Mouse (Mus musculus) thymus, adult 2 months (tissue): ENCODE results near the gene Trim32.

Experiments
- CTCF ChIP-seq: fragments of 200-500 bp; IDR thresholded peaks from 2 replicates; pipeline ENCODE4 v1.5.1; 2012; ENCODE audit warnings: mild to moderate bottlenecking, control low read depth, low read length, moderate library complexity, borderline replicate concordance; ENCODE audit not compliant: control insufficient read depth, poor library complexity, insufficient read depth; ENCODE audit errors: extremely low read depth
- POLR2A ChIP-seq: fragments of 200-500 bp; IDR thresholded peaks from 2 replicates; pipeline ENCODE4 v1.6.1; 2012; ENCODE audit warnings: mild to moderate bottlenecking, low read length, control low read depth, moderate library complexity; ENCODE audit not compliant: control insufficient read depth, poor library complexity, insufficient read depth; ENCODE audit errors: extremely low read depth

- TF ChIP-seq CTCF (no peak), POLR2A (no peak)
These were observed 8.3 kb downstream of the Trim32 start for GRCm38 (mm10) chr4:65613135-65613534.
